Mouse (Mus musculus) bone marrow, adult 2 months (tissue): Measurements from ENCODE around the gene Gja8. TPM values are rescaled to one million over a fixed set of nuclear protein-coding genes. Genes with fewer than 3 reads are reported as not detected.

Experiments
- H3K27ac ChIP-seq: fragments of 200-500 bp; 2 replicates; pipeline ENCODE4 v1.5.1; 2012; ENCODE audit warnings: low read depth, mild to moderate bottlenecking, control low read depth, inconsistent platforms, low read length; ENCODE audit not compliant: control insufficient read depth, poor library complexity, insufficient read depth
- H3K4me1 ChIP-seq: fragments of 200-500 bp; 2 replicates; pipeline ENCODE4 v1.6.1; 2011; ENCODE audit warnings: low read length; ENCODE audit not compliant: control insufficient read depth, insufficient read depth
- H3K4me3 ChIP-seq: fragments of 200-500 bp; replicated peaks from 2 replicates; pipeline ENCODE3; 2011; ENCODE audit warnings: mild to moderate bottlenecking, low read depth, low read length, control low read depth; ENCODE audit not compliant: control insufficient read depth
- CTCF ChIP-seq: fragments of 200-500 bp; IDR thresholded peaks from 2 replicates; pipeline ENCODE4 v1.5.1; 2011; ENCODE audit warnings: low read length, control low read depth; ENCODE audit not compliant: control insufficient read depth, insufficient read depth
- POLR2A ChIP-seq: fragments of 200-500 bp; IDR thresholded peaks from 2 replicates; pipeline ENCODE4 v1.6.1; 2011; ENCODE audit warnings: low read depth, mild to moderate bottlenecking, control low read depth, low read length, borderline replicate concordance; ENCODE audit not compliant: control insufficient read depth
- WGBS: fragments of 180-500 bp; shearing (Covaris S2); methylation state at CpG from one replicate; pipeline ENCODE4 v1.1.7; 2018; 5-methylcytosine and 5-hydroxymethylcytosine counted together
- polyA plus RNA-seq: library from polyadenylated mRNA; stranded (reverse); fragments of >200 nt; gene quantifications from 2 replicates; pipeline ENCODE4 v1.2.4, GENCODE M21; 2011; ENCODE audit warnings: low replicate concordance; ENCODE audit not compliant: missing spikeins, insufficient read depth, insufficient read length

Gja8 gene
- polyA plus RNA-seq, 1 experiment: not detected

DNA sequence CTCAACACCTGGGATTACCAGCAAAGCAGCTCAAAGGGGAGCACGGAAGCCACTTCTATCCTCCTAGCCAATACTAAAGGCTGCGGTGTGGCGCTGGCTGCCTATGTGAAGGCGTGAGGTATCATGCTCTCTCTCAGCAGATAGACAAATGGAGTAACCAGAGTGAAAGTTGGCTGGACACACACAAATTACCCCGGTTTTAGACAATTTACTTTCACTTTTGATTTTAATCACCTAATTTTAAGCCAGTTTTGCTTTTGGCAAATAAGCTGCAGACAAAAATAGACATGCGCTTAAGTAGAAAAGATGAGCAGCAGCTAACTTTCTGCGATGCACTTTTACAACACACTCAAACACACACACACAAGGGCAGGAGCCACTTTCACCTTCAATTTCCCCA, 42.1 kb downstream of the Gja8 start:
- H3K27ac ChIP-seq: no peak overlapping the region
- 51% methylated on average over 7 of the region's 7 CpGs for WGBS
- H3K4me1 ChIP-seq: no peaks in the 10 kb centered on the region; the same call in 1 of the 2 replicates
- no peak for TF ChIP-seq CTCF
- no peak for TF ChIP-seq POLR2A
- H3K4me3 ChIP-seq: no peak overlapping the region

DNA sequence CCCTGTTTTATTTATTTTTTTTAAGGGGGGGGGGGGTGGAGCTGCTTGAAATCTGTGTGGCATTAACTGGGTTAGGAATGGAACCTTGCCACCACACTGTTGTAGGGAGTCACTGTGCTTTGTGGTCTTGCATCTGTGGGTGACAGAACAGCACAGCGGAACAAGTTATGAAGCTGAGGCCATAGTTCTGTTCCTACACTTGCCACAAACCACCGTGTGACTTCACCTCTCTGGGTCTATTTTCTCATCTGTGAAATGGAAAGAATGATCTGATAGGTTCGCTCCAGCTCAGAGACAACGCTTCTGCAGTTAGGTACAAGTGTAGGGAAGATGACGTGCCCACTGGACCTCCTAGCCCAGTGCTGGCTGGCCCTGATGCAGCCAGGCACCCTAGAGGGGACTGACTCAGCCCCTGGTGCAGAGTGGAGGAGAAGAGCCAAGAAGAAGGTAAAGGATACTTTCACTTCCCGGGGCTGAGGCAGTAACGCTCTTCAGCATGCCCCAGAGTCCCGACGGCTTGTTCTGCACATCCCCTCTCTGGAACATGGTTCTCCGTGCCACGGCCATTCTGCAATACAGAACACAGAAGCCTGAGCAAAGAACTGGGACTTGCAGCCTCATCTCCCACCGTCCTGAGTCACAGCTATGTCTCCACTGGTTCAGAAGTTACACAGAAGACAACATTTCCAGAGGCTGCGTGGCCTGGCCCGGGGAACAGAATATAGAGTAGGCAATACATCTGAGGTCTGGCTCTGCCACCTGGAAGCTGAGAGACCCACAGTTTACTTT, 43.6 kb downstream of the Gja8 start:
- H3K27ac ChIP-seq: no peak overlapping the region
- H3K4me1 ChIP-seq: no peaks in the 10 kb centered on the region; the same call in 1 of the 2 replicates
- TF ChIP-seq POLR2A: no peak
- TF ChIP-seq CTCF: no peak
- H3K4me3 ChIP-seq: no peak overlapping the region
- 89% methylated on average over 14 of the region's 14 CpGs for WGBS

DNA sequence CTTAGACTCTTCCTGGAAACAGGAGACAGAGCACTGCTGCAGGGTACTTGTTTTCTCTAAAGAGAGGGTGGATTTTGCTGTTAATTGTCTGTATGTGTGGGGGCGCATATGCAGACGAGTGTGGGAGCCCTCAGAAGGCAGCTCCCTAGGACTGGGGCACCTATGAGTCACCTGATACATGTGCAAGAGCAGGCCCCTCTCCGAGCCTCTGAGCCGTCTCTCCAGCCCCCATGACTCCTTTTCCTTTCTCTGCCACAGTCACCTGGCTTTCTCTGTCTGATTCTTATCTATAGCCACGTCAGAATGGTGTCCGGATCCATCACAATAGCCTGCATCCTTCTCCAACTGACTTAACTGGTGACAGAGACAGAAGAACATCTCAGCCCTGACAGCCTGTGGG, 44.3 kb downstream of the Gja8 start:
- no peak overlapping the region for H3K27ac ChIP-seq
- WGBS: 80% methylated on average over 6 of the region's 6 CpGs
- no peaks in the 10 kb centered on the region; the same call in 1 of the 2 replicates for H3K4me1 ChIP-seq
- TF ChIP-seq CTCF (no peak), POLR2A (no peak)
- no peak overlapping the region for H3K4me3 ChIP-seq

DNA sequence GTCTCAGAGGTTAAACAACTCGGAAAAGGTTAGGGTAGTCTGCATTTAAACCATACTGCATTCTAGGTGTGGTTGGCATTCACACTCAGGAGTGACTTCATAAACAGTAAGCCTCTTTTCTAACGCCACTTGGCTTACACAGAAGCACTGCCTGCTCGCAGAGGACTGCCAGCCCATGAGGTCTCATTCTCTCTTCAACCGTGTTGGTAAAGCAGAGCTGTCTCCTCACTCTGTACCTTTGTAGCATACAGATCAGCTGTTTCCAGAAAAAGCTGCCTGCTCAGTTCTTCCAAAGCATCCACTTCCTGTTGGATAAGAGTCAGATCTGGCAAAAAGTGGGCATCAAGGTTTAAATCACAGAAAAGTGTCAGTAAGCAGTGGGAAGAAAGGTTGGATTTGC, 45.4 kb downstream of the Gja8 start:
- Histone ChIP-seq H3K27ac (no peak overlapping the region), H3K4me1 (no peaks in the 10 kb centered on the region; the same call in 1 of the 2 replicates), H3K4me3 (no peak overlapping the region)
- TF ChIP-seq CTCF (no peak), POLR2A (no peak)
- 81% methylated on average over 4 of the region's 4 CpGs for WGBS

DNA sequence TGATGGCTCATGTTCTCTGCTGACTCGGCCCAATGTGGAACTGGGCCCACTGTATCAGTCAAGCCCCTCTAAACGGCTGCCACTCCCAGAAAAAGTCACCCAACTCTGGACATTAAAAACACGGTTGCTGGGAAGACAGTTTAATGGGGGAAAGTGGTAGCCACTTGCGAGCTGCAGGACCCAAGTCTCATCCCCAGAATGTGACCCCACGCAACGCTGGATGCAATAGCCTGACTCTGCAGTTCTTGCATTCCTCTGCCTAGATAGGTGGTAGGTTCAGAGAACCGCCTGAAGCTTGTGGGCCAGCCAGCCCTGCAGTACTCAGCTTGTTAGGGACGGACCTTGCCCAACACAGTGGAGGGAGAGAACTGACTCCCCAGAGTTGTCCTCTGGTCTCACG, 46.3 kb downstream of the Gja8 start:
- TF ChIP-seq CTCF: no peak
- H3K4me1 ChIP-seq: no peaks in the 10 kb centered on the region; the same call in 1 of the 2 replicates
- H3K27ac ChIP-seq: no peak overlapping the region
- 87% methylated on average over 9 of the region's 9 CpGs for WGBS
- H3K4me3 ChIP-seq: no peak overlapping the region

DNA sequence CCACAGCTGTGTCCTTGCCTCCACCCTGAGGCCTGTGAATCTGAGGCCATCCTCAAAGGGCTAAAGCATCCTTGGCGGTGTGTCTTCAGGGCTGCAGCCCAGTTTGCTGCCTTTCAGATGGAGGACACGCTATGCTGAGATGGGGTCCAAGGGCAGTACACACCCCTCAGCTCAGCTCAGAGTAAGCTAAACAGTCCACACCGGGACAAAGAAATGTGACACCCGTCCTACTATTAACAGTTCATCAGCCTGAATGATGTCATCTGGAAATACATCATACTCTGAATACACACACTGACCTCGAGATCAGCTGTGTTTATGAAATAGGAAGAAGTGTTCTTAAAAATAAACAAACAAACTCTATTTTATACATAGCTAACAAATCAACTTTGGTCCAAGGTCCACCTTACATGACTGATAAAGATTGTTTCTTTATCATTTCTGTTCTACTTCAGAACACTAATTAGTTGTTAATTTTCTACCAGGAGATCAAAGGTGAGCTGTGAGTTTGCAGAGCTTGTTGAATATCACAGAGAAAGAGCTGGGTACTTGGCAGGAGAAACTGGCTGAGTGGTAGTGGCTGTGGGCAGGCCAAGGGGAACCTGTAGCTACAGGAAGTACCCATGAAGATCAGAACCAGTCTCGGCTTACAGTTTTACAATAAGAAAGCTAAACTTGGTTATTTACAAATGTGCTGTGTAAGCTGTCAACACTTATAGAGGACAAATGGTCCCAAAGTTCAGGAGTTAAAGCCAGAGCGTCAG, 50.8 kb downstream of the Gja8 start:
- 84% methylated on average over 7 of the region's 7 CpGs for WGBS

DNA sequence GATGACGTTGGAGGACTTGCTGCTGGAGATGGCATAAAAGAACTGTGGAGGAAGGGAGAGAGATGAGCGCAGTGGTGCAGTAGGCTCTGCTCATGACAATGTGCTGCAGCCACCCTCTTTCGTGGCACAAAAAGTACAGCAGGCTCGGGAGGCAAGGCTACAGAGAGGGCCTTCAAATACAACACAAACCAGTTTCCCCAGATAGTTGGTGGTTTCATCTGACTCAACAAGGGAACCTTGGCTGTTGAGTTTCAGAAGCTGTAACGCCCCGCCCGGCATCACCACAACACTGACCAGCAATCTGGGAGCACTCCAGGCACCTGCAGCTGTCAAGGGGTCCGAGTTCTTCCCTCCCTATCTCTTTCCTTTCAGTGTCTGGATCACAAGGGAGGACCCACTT, 53.3 kb downstream of the Gja8 start:
- H3K4me3 ChIP-seq: no peak overlapping the region
- H3K4me1 ChIP-seq: no peaks in the 10 kb centered on the region
- 91% methylated on average over 8 of the region's 8 CpGs for WGBS
- TF ChIP-seq CTCF (no peak), POLR2A (no peak)
- H3K27ac ChIP-seq: no peak overlapping the region

More for the DNA sequence above, 50.8 kb downstream of the Gja8 start:
- H3K27ac ChIP-seq: no peak overlapping the region
- no peak overlapping the region for H3K4me3 ChIP-seq
- H3K4me1 ChIP-seq: no peaks in the 10 kb centered on the region
- no peak for TF ChIP-seq CTCF
- TF ChIP-seq POLR2A: no peak

DNA sequence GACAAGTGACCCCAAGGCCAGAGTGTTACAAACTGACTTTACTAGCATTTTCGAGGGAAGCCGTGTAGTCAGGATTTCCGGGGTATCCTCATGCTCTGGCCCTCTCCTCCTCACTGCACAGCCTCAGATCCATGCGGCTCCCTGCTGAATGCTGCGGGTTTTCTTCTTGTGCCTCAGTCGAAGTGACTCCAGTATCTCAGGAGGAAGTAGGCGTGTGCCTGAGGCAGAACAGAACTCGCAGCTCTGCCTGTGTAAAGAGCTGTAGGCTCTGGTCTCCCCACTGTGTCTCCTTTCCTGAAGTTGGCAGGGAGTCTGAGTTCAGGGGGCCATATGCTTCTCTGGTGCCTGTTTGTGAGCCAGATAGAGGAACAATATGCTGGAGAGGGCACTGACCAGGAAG, 54.8 kb downstream of the Gja8 start:
- TF ChIP-seq POLR2A (no peak), CTCF (no peak)
- 81% methylated on average over 8 of the region's 8 CpGs for WGBS
- H3K4me3 ChIP-seq: no peak overlapping the region
- H3K27ac ChIP-seq: no peak overlapping the region
- no peaks in the 10 kb centered on the region for H3K4me1 ChIP-seq
